In genomic region chr9:116426269-116426999, GRCm38 (mm10) we compare ENCODE assay signal across 8 mouse cellular contexts.
A peak's percentile ranks its signal among the peaks of the same experiment; 100 is the strongest.
DNase-seq lines count a peak whose midpoint lies in the region; ATAC-seq lines count a peak whose summit lies in the region.

No protein-coding gene starts in this region.

- no peaks in the 10 kb centered on the region for H3K9me3 ChIP-seq in midbrain, embryonic 10.5 days (replicated peaks)
- H3K9me3 ChIP-seq in midbrain, embryonic 16.5 days (replicated peaks; ENCODE audit: control insufficient read depth, low read length, poor library complexity, severe bottlenecking), result peaks cover 4% of the 10 kb centered on the region; the same call in 1 of the 2 replicates
- no peaks in the 10 kb centered on the region for H3K9me3 ChIP-seq in liver, embryonic 11.5 days (ENCODE audit: control insufficient read depth, low read length)

- no peak for ATAC-seq in midbrain, embryonic 16.5 days
- ATAC-seq in liver, embryonic 11.5 days (replicated peaks; ENCODE audit: low FRiP score), result no peak

- peak; percentile 76 for DNase-seq in midbrain, embryonic 10.5 days (ENCODE audit: low spot score)
- DNase-seq in brain, embryonic 18.5 days (ENCODE audit: low read depth, low spot score), result peak; percentile 30
- peak; percentile 20 to 72 for DNase-seq in frontal cortex, postnatal 10 days (ENCODE audit: low spot score in 2 of 2)
- peak; percentile 82 for DNase-seq in kidney, postnatal 14 days
- DNase-seq in liver, embryonic 11.5 days (ENCODE audit: low spot score), result peak; percentile 65
- DNase-seq in right cerebral cortex, adult 2 months (ENCODE audit: low spot score in 2 of 2), result peak; percentile 84 to 87
- peak; percentile 70 for DNase-seq in urinary bladder, adult 2 months (ENCODE audit: low spot score)

- peaks cover 5% of the 10 kb centered on the region; the same call in 1 of the 2 replicates for H3K4me1 ChIP-seq in midbrain, embryonic 10.5 days
- no peaks in the 10 kb centered on the region for H3K4me1 ChIP-seq in midbrain, embryonic 16.5 days (ENCODE audit: control insufficient read depth, insufficient read depth, low read length)
- H3K4me1 ChIP-seq in liver, embryonic 11.5 days (replicated peaks; ENCODE audit: control insufficient read depth, insufficient read depth, low read length), result no peaks in the 10 kb centered on the region

- H3K9ac ChIP-seq in midbrain, embryonic 16.5 days (ENCODE audit: low read depth, low read length), result no peak overlapping the region
- no peak overlapping the region for H3K9ac ChIP-seq in liver, embryonic 11.5 days (ENCODE audit: low read depth, low read length)

- WGBS in midbrain, embryonic 10.5 days, result 56% methylated on average over 19 of the region's 19 CpGs
- WGBS in midbrain, embryonic 16.5 days, result 54% methylated on average over 19 of the region's 19 CpGs
- WGBS in liver, embryonic 11.5 days, result 52% methylated on average over 19 of the region's 19 CpGs

- no peaks in the 10 kb centered on the region for H3K36me3 ChIP-seq in midbrain, embryonic 10.5 days
- no peaks in the 10 kb centered on the region for H3K36me3 ChIP-seq in midbrain, embryonic 16.5 days (ENCODE audit: control insufficient read depth, insufficient read depth, low read length)
- no peaks in the 10 kb centered on the region for H3K36me3 ChIP-seq in liver, embryonic 11.5 days (ENCODE audit: control insufficient read depth, insufficient read depth, low read length)

- H3K4me3 ChIP-seq in midbrain, embryonic 10.5 days, result no peak overlapping the region
- no peak overlapping the region for H3K4me3 ChIP-seq in midbrain, embryonic 16.5 days (ENCODE audit: low read depth, low read length)
- no peak overlapping the region for H3K4me3 ChIP-seq in liver, embryonic 11.5 days (ENCODE audit: low read depth, low read length)

- H3K27me3 ChIP-seq in midbrain, embryonic 10.5 days (ENCODE audit: low read depth, poor library complexity, severe bottlenecking), result no peaks in the 10 kb centered on the region
- H3K27me3 ChIP-seq in midbrain, embryonic 16.5 days (ENCODE audit: control insufficient read depth, insufficient read depth, low read depth, low read length), result no peaks in the 10 kb centered on the region
- H3K27me3 ChIP-seq in liver, embryonic 11.5 days (replicated peaks; ENCODE audit: control insufficient read depth, insufficient read depth, low read length), result no peaks in the 10 kb centered on the region

- no peak overlapping the region for H3K27ac ChIP-seq in midbrain, embryonic 10.5 days (replicated peaks)
- no peak overlapping the region for H3K27ac ChIP-seq in midbrain, embryonic 16.5 days (ENCODE audit: low read length)
- no peak overlapping the region for H3K27ac ChIP-seq in liver, embryonic 11.5 days (ENCODE audit: low read depth, low read length)

- H3K4me2 ChIP-seq in midbrain, embryonic 16.5 days (ENCODE audit: low read length), result no peak overlapping the region
- H3K4me2 ChIP-seq in liver, embryonic 11.5 days, result no peak overlapping the region

Comparison
In these comparisons a context has a peak if more than half of its experiments do, and no peak if none do; other contexts are left out.
1. DNase-seq: peak in every context shown above with its lines; median percentile 86 in right cerebral cortex, adult 2 months; 82 in kidney, postnatal 14 days; 76 in midbrain, embryonic 10.5 days; 70 in urinary bladder, adult 2 months; 65 in liver, embryonic 11.5 days; 46 in frontal cortex, postnatal 10 days; 30 in brain, embryonic 18.5 days.